Mouse (Mus musculus) ES-Bruce4 (cell line): ENCODE data around the gene Emx2. TPM values are rescaled to one million over a fixed set of nuclear protein-coding genes. Genes with fewer than 3 reads are reported as not detected.
A peak's percentile ranks its signal among the peaks of the same experiment; 100 is the strongest.

Experiments used
- H3K27ac ChIP-seq: 2 replicates; pipeline ENCODE4 v1.5.1; 2012; ENCODE audit warnings: low read length, inconsistent platforms; ENCODE audit not compliant: insufficient read depth
- H3K27me3 ChIP-seq: 2 replicates; pipeline ENCODE4 v1.6.1; 2012; ENCODE audit warnings: mild to moderate bottlenecking, low read length, inconsistent platforms; ENCODE audit not compliant: control insufficient read depth, poor library complexity, insufficient read depth, severe bottlenecking
- H3K36me3 ChIP-seq: 2 replicates; pipeline ENCODE4 v1.6.1; 2012; ENCODE audit warnings: inconsistent platforms, mild to moderate bottlenecking, low read length, moderate library complexity; ENCODE audit not compliant: control insufficient read depth, poor library complexity, insufficient read depth, severe bottlenecking
- H3K4me1 ChIP-seq: one replicate; pipeline ENCODE4 v1.8.1; 2011; ENCODE audit warnings: low read length; ENCODE audit not compliant: control insufficient read depth, insufficient read depth
- H3K4me3 ChIP-seq: 2 replicates; pipeline ENCODE4 v1.5.1; 2011; ENCODE audit warnings: low read depth, mild to moderate bottlenecking, low read length
- H3K9ac ChIP-seq: 2 replicates; pipeline ENCODE4 v1.6.1; 2012; ENCODE audit warnings: low read depth, mild to moderate bottlenecking, inconsistent platforms; ENCODE audit not compliant: poor library complexity, severe bottlenecking
- H3K9me3 ChIP-seq: replicated peaks from 2 replicates; pipeline ENCODE4 v1.6.1; 2012; ENCODE audit warnings: mild to moderate bottlenecking, low read length, inconsistent platforms; ENCODE audit not compliant: control insufficient read depth, poor library complexity, insufficient read depth, severe bottlenecking
- CTCF ChIP-seq: IDR thresholded peaks from one replicate; pipeline ENCODE4 v1.8.1; 2011; ENCODE audit warnings: low read depth, low read length
- EP300 ChIP-seq: IDR thresholded peaks from 2 replicates; pipeline ENCODE4 v1.6.1; 2011; ENCODE audit warnings: low read depth, low read length; ENCODE audit not compliant: insufficient read depth
- POLR2A ChIP-seq: IDR thresholded peaks from one replicate; pipeline ENCODE4 v1.8.1; 2011; ENCODE audit warnings: low read length; ENCODE audit not compliant: insufficient read depth
- polyA plus RNA-seq: library from polyadenylated mRNA; stranded (reverse); fragments of >200 nt; gene quantifications from 2 replicates; pipeline ENCODE4 v1.2.4, GENCODE M21; 2011; ENCODE audit warnings: low read depth; ENCODE audit not compliant: missing spikeins, insufficient read depth, insufficient read length

The Emx2 gene
- 0.51 and 0.59 TPM in 2 replicates for polyA plus RNA-seq

DNA sequence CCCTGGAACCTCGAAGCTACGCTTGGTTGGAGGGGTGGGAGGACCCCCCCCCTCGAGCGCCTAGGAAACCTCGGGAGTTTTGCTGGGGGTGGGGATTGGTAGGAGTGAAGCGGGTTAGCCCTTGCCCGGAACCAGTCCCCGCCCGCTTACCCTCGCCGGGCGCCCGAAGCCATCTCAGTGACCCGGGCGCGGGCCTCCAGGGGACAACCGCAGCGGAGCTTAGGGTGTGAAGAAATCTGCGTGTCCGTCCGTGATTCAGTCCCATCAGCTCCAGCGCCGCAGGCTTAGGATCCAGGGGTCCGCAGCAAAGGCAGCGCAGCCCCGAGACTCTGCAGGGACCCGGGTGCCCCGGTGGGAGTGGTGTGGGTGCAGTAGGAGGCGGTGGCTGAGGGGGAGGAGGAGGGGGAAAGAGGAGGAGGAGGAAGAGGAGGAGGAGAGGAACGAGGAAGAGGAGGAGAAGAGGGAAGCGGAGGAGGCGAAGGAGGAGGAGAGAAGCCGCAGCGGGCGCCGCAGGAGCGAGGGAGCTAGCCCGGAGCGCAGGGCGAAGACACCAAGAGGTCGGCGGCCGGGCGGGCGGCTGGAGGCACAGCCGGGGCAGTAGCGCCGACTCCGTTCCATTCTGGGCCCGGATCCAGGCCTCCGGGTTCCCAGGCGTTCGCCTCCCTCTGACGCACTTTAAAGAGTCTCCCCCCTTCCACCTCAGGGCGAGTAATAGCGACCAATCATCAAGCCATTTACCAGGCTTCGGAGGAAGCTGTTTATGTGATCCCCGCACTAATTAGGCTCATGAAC, at the start of gene Emx2:
Emx2 (plus strand) TSS at position 422 of the 792 bp plus-strand sequence.
- Histone ChIP-seq H3K9ac (peak within 1 kb of the TSS; percentile 46), H3K27ac (no peak within 1 kb of the TSS), H3K27me3 (peaks cover 22% of the 10 kb centered on the region), H3K4me3 (peak within 1 kb of the TSS; percentile 61), H3K36me3 (no peaks in the 10 kb centered on the region), H3K4me1 (no peaks in the 10 kb centered on the region), H3K9me3 (no peaks in the 10 kb centered on the region)
- TF ChIP-seq EP300 = no peak
- no peak for TF ChIP-seq POLR2A
- TF ChIP-seq CTCF = no peak

DNA sequence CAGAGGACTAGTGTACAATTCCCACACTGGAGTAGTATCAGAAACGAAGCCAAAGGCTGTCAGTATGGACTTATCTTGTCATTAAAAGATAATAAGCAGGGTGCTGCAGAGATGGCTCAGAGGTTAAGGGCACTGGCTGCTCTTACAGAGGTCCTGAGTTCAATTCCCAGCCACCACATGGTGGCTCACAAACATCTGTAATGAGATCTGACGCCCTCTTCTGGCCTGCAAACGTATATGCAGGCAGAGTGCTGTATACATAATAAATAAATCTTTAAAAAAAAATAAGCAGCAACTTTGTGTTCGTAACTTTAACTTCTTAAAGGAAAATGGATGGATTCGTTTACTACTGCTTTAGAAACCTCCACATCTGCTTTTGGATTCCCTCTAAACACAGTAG, 44.0 kb upstream of the Emx2 start:
- Histone ChIP-seq H3K36me3 (no peaks in the 10 kb centered on the region), H3K4me1 (no peaks in the 10 kb centered on the region), H3K27ac (no peak overlapping the region), H3K9me3 (no peaks in the 10 kb centered on the region), H3K27me3 (no peaks in the 10 kb centered on the region), H3K9ac (no peak overlapping the region), H3K4me3 (no peak overlapping the region)
- TF ChIP-seq EP300 (no peak), CTCF (peak; percentile 5)

DNA sequence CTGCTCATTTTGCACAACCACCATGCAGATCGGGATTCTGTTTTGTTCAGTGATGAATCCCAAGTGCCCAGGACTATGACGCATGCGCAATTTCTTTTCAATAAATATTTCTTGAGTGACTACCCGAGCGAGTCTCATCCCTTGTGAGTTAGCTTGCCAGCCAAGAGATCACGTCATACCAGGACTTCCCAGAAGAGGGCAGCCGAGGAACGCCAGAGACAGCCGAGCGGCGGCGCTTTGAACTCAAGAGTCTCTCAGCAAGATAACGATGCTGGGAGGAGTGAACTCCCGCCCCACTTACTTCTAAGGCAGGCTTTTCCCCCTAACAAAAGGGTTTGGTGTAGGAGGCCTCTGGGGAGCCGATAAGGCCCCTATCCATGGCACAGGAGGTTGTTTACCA, 40.1 kb upstream of the Emx2 start:
- Histone ChIP-seq H3K27ac (no peak overlapping the region), H3K9me3 (no peaks in the 10 kb centered on the region), H3K4me3 (no peak overlapping the region), H3K27me3 (no peaks in the 10 kb centered on the region), H3K4me1 (no peaks in the 10 kb centered on the region), H3K36me3 (no peaks in the 10 kb centered on the region), H3K9ac (no peak overlapping the region)
- TF ChIP-seq CTCF (peak; percentile 81), POLR2A (no peak)

- H3K36me3 ChIP-seq = no peaks in the 10 kb centered on the region
- no peaks in the 10 kb centered on the region for H3K4me1 ChIP-seq
- no peaks in the 10 kb centered on the region for H3K9me3 ChIP-seq
- H3K27ac ChIP-seq = no peak overlapping the region
- no peak overlapping the region for H3K4me3 ChIP-seq
- no peaks in the 10 kb centered on the region for H3K27me3 ChIP-seq
- no peak overlapping the region for H3K9ac ChIP-seq
- TF ChIP-seq EP300 = no peak
- no peak for TF ChIP-seq CTCF
- no peak for TF ChIP-seq POLR2A
Measured at GRCm38 (mm10) chr19:59418671-59419070, 39.5 kb upstream of the Emx2 start.

- H3K4me3 ChIP-seq = no peak overlapping the region
- TF ChIP-seq EP300 = no peak
- TF ChIP-seq CTCF = no peak
- no peak for TF ChIP-seq POLR2A
- no peaks in the 10 kb centered on the region for H3K4me1 ChIP-seq
- no peaks in the 10 kb centered on the region for H3K27me3 ChIP-seq
- H3K27ac ChIP-seq = no peak overlapping the region
- H3K36me3 ChIP-seq = no peaks in the 10 kb centered on the region
- H3K9ac ChIP-seq = no peak overlapping the region
- no peaks in the 10 kb centered on the region for H3K9me3 ChIP-seq
Measured at GRCm38 (mm10) chr19:59422393-59422792, 35.8 kb upstream of the Emx2 start.

DNA sequence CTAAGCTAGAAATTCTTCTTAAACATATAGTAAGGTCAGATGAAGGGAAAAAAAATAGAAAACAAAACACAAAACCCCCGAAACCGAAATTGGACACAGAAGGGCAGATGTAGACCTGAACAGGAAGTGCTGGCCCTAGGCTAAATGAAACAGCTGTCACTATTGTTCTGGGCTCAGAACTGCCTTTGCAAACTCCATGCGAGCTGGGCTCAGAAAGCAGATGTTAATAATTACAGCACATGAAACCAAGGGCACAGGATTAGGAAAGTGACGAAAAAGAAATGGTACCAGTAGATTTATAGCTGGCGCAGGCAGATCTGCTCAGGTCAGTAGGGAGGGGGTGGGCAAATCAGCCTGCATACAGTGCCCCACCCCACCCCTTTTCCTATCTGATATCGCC, 34.5 kb upstream of the Emx2 start:
- Histone ChIP-seq H3K36me3 (no peaks in the 10 kb centered on the region), H3K9me3 (no peaks in the 10 kb centered on the region), H3K4me3 (no peak overlapping the region), H3K4me1 (no peaks in the 10 kb centered on the region), H3K27ac (no peak overlapping the region), H3K9ac (no peak overlapping the region), H3K27me3 (no peaks in the 10 kb centered on the region)
- no peak for TF ChIP-seq EP300
- no peak for TF ChIP-seq POLR2A
- TF ChIP-seq CTCF = no peak
